Mouse (Mus musculus) telencephalon, adult 2 months (tissue): ENCODE results near the gene Itgb5.
A peak's percentile ranks its signal among the peaks of the same experiment; 100 is the strongest.

Experiments used
- DNase-seq: peaks from one replicate; pipeline ENCODE4 v3.0.0-alpha.2; 2011; ENCODE audit warnings: low read depth, low spot score

Itgb5 gene

DNA sequence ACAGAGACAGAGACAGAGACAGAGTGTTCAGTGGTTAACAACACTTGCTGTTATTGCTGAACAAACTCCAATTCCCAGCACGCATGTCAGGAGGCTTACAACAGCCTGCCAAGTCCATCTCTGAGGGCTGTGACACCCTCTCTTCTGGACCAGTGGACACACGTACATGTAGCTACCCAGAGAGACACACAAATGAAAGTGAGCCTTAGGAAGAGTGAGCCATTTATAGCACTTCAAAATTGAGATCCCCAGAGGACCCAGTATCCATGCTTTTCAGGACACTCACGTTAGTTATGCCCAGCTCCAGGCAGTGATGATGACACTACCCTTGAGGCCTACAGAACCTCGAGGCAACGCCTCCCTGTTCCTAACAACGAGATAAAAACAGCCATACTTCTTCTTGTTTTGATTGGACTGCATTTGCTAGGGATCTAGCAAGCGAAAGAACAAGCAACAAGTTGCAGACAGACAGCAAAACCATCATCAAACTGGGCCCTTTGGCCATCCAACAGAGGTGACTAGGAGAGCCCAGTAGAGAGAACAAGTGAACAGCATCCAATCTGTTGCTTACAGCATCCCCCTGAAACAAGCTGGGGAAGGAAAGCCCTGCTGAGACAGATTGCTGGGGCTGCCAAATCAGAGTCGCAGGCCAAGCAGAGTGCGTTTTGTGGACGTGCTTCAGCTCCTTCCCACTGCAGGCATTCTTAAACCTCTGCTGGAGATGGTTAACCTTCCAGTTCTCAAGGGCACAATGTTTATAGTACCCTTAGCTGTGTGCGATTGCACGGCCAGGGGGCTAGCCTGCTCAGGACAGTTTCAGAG, 109.1 kb downstream of the Itgb5 start:
- DNase-seq = no peak

DNA sequence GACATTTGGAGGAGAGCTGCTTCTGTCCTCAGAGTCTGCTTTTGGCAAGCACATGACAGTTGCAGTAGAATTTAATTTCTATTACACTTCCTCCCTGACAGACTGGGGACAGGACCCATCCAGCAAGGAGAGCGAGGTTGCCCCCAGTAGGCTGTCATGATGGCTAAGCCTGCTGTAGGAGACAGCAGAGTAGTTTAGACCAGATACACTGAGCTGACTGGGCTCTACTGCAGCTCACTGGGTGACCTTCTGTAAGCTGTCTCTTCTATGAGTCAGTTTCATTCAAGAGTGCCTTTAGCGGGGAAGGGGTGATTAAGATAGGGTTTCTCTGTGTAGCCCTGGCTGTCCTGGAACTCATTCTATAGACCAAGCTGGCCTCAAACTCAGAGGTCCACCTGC, 109.7 kb downstream of the Itgb5 start:
- DNase-seq = no peak

DNA sequence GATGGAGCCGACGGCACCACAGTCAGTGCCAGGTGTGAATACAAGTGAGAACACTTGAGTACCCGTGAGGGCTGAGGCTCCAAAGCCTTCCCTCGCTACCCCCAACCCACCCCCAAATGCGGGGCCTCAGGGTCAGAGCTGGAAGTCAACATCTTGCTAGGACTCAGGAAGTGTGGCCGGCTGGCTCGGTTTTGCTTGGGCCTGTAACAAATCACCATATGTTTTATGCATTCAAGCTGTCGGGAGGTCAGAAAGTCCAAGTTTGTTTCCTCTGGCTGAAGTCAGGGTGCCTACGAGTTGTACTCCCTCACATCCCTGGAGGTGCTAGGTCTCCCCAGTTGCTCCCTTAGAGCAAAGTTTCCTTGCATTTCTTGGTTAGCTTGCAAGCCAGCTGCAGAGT, 110.2 kb downstream of the Itgb5 start:
- no peak for DNase-seq

DNA sequence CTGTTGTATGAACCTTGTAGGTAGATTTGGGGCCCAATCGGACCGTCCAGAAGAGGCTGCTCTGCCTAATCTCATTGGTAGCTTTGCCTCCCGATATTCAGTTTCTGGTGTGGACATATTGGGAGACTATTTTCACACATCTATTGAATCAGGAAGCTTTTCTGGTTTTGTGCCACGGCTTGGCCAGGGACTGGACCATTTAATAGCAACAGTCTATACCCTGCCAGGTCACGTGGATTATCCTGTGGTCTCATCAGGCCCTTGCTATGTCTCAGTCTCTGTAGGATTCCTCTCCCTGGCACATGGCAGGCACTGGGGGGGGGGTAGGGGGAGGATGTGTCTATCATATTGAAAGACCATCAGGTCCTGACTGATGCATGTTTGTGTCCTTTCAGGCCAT, 110.6 kb downstream of the Itgb5 start:
- no peak for DNase-seq

DNA sequence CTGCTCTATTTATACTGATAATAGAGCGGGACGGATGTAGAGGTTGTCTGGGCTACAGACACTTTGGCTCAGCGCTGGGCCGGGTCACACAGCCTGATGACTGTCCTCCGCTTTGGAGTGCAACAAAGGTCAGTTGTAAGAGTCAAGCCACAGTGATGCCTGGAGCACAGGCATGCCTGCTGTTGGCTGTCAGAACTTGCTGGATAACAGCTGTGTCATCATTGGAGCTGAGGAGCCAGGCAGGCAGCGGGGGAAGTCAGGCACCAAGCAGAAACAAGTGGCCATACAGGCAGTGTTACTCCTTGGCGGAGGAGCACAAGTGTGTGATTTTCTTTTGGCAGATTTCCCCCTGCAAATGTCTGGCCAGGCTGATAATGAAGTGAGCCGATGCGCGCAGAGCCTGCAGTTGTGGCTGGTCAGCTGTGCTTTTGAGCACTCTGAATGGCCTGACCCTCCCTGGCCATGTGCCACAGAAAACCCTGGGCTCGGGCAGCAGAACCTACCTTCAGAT, 111.9 kb downstream of the Itgb5 start:
- DNase-seq = peak; percentile 24

DNA sequence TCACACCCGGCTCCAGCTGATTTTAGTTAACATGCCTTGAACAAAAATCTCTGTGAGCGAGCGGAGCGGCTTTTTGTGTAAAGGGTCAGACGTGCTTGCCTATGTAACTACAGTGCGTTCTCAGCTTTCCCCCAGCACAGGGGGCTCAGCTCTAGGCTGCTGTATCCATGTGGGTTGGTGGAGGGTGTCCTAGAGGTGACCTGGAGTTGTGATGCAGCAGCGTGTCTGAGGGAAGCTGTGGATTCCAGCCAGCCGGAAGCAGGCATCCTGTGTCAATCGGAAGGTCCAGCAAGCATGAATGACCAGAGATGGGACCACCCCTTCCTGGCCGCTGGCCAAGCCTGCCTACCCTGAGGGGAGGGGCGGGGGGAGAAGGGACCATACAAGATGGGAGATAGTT, 112.9 kb downstream of the Itgb5 start:
- no peak for DNase-seq

DNA sequence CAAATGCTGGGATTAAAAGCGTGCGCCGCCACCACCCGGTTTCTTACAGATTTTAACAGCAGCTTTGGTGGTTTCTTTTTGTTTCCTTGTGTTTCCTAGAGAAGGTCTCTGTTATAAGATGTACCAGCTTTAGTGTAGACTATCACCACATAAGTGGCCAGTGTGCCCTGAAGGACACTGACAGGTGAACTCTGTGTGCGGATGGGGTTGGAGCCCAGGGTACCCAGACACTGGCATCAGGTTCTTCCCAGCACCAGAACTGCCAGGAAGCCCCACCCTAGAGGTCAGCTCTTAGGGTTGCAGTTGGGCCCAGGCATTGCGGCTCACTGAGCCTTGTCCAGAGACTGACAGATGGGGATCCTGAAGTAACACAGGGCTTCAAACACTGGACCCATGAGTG, 113.9 kb downstream of the Itgb5 start:
- no peak for DNase-seq

DNA sequence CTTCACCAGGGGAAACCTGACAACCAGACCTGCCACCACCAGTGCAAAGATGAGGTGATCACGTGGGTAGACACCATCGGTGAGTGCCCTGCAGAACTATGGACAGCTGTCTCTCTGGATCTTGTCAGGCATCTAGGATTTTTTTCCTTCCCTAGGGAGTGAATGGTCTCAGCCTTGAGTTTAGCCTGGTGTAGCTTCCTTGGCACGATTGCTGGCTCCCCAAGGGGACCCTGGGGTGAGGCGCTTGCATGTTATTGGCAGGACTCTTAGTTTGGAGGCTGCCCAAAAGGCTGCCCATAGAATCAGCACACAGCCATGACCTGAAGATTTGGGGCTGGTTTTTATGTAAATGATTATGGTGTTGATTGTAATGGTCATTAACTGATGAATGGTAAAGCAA, 114.7 kb downstream of the Itgb5 start:
- no peak for DNase-seq

DNA sequence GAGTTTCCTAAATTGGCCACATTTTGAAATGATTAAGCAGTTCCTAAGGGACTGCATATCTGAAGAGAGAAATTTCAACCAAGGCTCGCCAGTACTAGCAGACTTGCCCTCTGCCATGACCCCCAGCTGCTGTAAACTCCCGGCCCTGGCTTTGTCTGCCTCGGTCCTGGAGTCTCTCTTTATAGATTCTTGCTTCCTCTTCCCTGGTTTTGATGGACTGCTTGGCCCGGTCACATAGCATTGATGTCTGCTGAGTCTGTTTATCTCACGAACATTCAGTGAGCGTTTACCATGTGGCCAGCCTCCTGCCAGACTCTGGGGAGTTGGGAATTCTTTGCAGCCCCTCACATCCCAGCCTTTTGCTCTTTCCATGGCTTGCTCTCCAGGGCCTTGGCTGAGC, 115.3 kb downstream of the Itgb5 start:
- no peak for DNase-seq

DNA sequence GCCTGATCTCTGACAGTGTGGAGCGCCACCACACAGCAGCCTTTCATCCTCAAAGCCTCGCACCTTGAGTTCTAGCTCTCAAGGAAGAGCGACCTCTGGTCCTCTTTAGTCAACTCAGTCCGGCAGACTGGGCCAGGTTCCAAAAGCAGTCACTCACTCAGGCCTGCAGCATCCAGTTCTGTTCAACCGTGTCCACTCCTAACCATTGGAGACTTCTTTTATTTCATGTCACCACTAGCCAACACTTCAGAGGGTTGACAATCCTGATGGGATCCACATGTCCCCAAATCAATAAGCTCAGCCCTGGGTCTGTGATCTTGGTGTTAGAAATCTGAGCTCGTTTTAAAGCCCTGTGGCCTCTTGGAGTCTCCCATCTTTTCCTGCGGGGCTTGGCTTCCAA, 116.6 kb downstream of the Itgb5 start:
- DNase-seq = no peak

DNA sequence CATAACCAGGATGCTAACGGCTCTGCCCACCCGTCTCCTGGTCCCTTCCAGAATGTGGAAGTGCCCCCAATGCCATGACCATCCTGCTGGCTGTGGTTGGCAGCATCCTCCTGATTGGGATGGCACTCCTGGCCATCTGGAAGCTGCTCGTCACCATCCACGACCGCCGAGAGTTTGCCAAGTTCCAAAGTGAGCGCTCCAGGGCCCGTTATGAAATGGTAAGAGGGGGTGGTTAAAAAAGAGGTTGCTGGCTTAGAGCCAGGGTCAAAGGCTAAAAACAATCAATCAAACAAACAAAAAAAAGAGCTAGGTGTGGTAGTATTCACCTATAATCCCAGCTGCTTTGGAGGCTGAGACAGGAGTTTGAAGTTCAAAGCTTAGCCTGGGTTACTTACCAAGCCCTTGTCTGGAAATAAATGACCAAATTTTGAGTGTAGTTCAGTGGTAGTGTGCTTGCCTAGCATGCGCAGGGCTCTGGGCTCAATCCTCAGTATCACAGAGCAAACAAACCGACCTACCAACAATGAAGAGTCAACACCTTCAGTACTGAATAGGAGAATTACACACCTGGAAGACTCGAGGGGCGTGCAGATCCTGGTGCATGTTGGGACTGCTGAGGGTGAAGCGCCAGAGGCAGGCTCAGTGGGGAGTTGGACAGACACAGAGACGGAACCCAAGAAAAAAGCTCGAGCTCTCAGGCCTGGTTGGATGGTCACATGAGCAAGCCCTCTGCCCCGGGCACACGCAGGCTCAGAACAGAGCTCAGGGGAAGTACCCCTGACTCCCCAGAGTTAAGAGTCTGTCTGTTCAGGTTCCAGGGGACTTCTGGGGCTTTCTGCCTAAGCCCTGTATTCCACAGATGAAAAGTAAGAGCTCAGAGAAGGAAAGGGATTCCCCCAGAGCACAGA, 118.5 kb downstream of the Itgb5 start:
- no peak for DNase-seq

DNA sequence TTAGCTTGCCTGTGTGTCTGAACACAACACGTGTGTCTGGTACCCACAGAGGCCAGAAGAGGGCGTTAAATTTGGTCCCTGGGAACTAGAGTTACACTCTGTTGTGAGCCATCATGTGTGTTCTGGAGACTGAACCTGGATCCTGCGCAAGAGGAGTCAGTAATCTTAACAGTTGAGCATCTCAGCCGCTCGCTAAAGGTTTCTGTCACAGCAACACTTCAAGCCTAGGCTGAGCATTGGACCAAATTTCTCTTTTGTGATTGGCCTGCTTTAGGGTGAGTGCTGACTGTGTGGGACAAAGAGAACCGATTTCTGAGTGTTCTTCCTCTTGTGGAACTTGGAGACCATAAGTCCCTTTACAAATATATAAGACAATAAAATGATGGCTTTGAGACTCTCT, 120.9 kb downstream of the Itgb5 start:
- DNase-seq = no peak

DNA sequence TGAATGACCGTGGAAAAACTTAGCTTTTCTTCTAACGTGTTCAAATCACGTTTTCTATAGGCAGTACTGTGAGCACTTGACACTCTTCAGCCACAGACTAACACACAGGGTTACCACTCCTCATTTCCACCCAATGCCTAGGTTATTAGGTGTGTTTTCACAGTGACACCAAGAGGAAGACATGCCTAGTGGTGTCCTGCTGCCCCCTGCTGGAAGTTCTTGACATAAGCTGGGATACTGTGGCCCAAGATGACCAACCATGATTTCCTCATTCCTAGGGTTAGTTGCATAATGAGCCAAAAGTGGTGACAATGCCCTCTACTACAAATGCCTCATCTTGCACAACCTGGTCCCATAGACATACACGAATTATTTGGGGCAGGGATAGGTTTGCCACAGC, 121.4 kb downstream of the Itgb5 start:
- no peak for DNase-seq

DNA sequence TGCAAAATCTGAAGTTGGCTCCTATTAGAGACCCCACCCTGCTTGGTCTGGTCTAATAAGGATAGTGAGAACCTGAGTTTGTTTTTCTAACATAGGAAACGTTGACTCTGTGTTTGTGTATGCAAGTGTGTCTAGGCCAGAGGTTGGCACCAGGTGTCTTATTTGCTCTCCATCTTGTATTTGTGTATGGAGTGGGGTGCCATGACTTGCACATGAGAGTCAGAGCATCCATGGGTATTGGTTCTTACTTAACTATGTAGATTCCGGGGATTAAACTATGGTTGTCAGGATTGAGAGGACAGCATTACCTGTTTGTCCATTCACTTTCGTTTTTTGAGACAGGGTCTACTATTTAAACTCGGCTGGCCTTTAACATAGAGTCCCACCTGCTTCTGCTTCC, 123.5 kb downstream of the Itgb5 start:
- no peak for DNase-seq

DNA sequence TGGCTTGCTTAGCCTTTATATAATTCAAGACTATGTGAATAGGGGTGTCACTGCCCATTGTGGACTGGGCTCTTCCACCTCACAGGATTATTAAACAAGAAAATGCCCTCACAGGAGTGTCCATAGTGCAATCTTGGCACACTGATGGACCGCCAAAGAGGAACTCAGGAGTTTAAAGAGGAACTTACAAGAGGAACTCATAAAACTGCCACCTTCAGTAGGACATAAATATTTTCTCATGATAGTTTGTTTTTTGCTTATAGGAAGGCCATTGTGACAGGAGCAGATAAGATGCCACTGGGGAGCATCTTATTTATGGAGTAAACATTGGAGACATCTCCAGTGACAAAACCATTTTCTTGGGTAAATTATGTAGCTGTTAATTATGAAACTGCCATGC, 125.3 kb downstream of the Itgb5 start:
- no peak for DNase-seq

DNA sequence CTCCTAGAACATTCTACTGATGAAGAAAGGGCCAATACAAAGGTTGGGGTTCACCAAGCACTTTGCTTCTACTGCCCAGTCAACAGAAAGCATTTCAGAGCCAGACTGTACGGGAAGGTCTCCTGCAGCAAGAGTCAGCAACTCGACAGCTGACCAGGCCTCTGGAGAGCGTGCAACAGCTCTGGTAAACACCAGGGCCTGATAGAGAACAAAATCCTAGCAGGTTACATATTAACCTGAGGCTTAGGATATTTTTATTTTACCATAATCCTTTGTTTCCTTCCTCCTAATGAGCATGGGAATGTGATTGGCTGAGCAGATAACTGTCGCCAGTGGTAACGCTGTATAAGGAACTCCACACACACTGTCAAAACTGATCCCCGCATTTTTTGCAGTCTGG, 134.0 kb downstream of the Itgb5 start:
- DNase-seq = no peak

DNA sequence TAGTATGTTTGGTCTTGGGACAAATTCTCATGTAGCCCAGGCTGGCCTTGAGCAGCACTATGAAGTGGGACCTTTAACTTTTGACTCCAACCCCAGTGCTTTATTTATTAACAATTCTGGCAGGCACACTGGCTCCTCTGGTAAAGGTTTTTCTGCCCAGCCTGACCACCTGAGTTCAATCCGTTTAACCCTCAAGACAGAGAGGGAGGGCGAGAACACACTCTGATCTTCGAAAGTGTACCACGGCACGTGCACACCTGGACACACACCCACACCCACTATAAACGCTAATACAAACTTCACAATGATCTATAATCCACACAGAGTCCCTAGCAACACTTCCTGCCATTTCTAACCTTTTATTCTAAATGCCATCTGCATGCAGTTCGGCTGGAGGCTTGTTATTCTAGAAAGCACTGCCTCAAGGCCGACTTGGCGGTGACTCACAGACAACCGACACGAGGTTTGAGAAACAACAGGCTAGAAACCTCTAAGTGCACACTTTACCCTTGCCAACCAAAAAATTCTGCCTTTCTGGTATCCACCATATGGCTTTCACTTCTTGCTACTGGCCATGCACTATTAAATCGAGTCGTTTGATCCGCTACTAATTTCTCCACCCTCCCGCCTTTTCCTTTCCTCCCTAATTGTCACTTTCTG, 136.5 kb downstream of the Itgb5 start:
- no peak for DNase-seq

DNA sequence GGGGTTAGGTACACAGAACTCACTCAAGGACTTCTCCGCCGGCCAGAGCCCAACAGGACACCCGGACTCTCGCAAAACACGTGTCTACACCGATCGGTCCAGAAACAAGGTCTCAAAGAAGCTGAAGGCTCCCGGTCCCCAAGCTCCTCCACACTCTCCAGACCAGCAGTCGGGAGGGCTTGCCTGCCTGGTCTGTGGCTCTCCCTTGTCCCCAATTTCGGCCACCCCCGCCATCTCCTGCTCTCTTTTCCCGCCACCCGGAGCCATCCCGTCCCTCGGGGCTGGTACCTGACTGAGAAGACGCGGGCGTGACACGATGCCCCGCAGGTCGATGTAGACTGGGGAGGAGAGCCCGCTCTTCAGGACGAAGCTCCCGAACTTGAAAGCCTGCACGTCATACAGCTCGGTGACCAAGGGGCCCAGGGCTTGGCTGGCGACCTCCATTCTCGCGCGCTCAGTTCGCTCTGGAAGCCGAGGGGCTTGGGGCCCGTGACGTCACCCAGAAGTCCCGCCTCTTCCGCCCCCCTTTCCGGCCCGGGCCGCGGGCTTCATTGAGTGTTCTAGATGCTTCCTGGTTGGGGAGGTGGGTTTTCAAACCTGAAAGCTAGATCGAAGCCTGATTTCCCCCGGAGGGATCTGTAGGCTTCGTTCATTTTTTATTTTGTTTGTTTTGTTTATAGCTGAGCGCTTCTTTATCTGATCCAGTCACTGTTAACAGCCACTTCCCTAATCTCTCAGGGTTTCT, 137.2 kb downstream of the Itgb5 start, which contains the start of gene Umps:
Gene Umps (minus strand): TSS at position 501 of the 745 bp plus-strand sequence.
- peak; percentile 38 for DNase-seq

DNA sequence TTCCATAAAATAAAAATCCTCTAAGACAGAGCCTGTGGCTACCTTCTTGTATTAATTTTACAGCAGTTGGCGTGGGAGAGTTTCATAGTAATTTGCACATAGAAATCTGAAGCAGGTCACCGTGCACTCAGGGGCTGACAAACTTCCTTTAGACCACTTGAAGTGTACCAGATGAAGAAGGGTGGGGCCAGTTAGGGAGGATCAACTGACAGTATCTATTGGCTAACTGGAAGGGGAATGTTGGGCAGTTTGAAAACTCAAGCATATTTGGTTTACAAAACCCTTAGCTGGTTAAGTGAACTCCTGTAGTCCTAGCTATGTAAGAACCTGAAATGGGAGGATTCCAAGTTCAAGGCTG, 137.8 kb downstream of the Itgb5 start:
- DNase-seq = no peak

DNA sequence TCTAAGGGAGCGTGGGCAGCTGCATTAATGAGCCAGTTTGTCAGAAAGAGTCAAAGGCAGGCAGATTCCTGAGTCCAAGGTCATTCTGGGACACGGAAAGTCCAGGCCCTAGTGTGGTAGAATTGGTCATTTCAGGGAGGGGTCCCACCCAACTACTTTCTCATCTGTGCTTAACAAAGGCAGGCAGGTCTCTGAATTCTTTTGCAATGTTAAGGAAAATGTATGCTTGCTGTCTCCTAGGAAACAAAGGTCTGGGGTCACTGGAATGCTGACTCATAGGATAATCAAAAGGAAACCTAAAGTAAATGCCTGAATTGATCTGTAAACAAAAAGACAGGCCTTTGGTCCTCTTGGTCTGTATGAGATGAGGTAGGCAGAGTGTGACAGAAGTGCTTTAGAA, 150.4 kb downstream of the Itgb5 start:
- DNase-seq = no peak

DNA sequence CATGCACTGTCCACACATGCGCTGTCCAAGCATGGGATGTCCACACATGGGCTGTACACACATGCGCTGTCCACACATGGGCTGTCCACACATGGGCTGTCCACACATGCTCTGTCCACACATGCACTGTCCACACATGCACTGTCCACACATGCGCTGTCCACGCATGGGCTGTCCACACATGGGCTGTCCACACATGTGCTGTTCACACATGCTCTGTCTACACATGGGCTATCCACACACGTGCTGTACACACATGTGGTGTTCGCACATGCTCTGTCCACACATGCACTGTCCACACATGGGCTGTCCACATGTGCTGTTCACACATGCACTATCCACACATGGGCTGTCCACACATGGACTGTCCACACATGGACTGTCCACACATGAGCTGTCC, 154.2 kb downstream of the Itgb5 start:
- no peak for DNase-seq
